Mouse (Mus musculus): ENCODE data around the gene Baz2b.
A peak's percentile ranks its signal among the peaks of the same experiment; 100 is the strongest.

Gene Baz2b

GRCm38 (mm10) chr2:60132269-60133042, 77.2 kb downstream of the Baz2b start:
- no peak for DNase-seq (ENCODE audit: low read depth)

DNA sequence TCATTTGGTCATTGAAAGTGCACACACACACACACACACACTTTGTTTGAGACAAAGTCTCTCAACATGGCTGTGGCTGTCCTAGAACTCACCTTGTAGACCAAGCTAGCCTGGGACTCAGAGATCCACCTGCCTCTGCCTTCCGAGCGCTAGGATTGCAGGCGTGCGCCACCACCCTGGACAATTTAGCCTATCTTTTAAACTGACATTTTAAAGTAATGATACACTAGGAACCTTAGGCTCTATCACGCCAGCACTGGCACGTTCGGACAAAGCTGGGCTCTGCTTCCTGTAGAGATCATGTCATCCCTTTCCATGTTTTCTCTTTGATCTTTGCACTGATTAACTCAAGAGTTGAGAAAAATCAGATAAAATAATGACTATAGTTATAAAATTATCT, 81.0 kb downstream of the Baz2b start:
- DNase-seq (ENCODE audit: low read depth): no peak

DNA sequence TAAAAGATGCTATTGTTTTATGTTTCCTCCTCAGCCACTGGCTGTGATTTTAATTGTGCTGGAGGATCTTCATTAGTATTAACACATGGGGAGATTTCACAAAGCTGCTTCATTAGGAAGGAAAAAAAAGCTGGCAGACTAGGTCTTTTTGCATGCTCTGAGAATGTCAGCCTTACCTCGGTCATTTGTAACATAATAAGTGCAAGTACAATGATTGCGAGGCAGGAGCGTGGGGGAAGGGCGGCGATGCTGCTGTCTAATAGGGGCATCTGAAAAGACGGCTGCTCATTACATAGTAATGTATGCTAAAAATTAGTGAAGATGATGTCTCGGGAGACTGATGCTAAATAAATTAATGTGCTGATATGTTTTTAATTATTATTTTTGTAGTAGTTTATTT, 82.8 kb downstream of the Baz2b start:
- peak; percentile 15 for DNase-seq (ENCODE audit: low read depth)

DNA sequence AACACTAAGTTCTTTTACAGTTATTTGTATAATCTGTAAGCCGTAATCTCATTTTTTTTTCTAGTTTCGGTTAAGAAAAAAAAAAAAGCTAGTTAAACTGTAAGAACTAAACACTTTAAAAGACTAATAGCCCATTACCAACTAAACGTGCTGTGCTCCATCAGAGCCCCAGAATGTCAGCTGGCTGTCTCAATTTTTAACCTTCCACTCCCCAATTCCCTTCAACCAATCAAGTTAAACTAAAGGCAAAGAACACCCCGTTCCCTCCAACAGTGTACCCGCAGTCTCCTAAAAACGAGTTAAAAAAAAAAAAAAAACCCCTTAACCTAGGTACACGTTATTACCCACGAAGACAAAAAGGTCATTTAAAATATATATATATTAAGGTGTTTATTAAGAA, 83.3 kb downstream of the Baz2b start:
- DNase-seq (ENCODE audit: low read depth): peak; percentile 42

GRCm38 (mm10) chr2:60125049-60126004, 84.3 kb downstream of the Baz2b start:
- peak; percentile 71 for DNase-seq (ENCODE audit: low read depth)

GRCm38 (mm10) chr2:60124648-60125048, 85.0 kb downstream of the Baz2b start:
- peak; percentile 52 for DNase-seq (ENCODE audit: low read depth)

- no peak for DNase-seq (ENCODE audit: low read depth)
These were observed 85.6 kb downstream of the Baz2b start for GRCm38 (mm10) chr2:60123911-60124647.

DNA sequence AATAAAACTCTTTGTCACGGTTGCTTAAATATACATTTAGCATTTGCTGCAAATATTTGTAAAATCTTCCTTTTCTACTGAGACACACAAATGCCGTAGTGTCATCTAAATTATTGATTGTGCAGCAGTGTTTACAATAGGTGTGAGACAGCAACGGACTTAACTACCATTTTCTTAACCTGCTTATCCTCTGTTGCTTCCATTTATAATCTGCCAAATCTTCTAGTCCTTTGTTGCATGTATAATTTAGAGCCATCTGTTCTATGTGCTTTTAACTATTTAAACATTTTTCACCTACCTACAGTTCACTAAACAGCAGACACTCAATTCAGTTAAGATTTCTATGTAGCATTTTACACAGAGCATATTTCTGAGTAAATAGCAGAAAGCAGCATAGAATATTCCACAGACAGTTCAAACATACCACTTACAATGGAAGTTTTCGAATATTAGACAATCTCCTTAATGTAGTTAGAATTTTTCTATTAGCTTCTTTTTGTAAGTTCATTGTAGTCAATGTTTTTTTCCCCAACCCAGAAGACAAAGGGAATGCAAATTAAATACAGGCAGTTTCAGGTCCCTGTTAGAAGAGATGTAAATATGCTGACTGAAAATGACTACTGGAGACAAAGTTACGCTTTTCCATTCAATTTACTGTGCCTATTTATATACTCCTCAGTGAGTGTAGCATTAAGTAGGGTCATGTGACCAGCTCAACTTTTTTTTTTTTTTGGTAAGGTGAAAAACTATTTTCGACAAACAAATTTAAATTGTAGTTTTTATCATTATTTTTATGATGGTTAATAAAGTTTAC, 86.4 kb downstream of the Baz2b start:
- peak; percentile 26 for DNase-seq (ENCODE audit: low read depth)

DNA sequence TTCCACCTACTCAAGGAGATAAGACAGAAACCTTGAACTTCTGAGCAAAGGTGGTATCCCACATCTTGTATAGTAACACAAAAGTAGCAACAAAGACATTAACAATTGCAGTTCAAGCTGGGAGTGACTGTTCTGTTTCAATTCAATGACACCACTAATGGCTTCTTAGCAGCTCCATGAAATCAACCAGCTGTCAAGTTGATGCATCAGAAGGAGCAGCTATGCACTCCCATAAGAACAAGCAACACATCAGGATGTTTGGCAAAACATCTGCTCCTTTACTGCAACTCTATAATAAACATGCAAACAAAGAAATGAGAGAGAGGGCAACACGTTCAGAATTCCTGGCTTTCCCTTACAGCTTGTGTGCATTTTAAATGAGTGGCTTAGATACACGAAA, 87.5 kb downstream of the Baz2b start:
- DNase-seq (ENCODE audit: low read depth): peak; percentile 22

GRCm38 (mm10) chr2:60120681-60121080, 89.0 kb downstream of the Baz2b start:
- DNase-seq (ENCODE audit: low read depth): no peak

GRCm38 (mm10) chr2:60118684-60119558, 90.7 kb downstream of the Baz2b start:
- no peak for DNase-seq (ENCODE audit: low read depth)

- DNase-seq (ENCODE audit: low read depth): no peak
These were observed 91.8 kb downstream of the Baz2b start for GRCm38 (mm10) chr2:60117867-60118266.

DNA sequence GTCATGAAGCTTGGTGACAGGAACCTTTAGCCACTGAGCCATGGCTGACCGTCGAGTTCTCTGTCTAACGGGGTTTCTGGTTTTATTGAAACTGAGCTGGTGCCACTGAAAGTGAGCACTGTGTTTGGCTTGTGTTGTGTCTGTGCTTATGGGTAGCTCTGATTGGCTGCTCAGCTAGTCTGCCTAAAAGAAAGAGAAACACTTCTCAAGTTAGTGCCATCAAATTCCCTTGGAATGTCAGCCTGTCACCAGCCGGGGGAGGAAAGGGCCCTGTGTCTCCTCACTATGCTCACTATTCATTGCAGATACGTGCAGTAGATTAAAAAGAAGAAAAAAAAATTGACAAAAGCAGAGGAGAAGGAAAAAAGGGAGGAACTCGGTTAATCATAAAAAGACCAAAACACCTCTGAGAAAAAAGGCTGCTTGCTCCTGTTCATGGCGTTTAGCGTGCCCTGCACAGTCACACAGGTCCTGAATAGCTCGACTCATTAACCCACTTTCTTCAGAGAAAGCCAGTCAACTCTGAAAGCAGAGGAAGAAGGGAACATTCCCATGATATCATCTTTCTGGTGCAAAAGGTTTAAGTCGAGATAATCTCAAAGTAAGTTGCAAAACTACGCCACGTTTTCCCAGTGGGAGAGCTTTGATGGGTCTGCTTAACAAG, 93.6 kb downstream of the Baz2b start:
- no peak for DNase-seq (ENCODE audit: low read depth)

- no peak for DNase-seq (ENCODE audit: low read depth)
These were observed 94.7 kb downstream of the Baz2b start for GRCm38 (mm10) chr2:60114901-60115300.

DNA sequence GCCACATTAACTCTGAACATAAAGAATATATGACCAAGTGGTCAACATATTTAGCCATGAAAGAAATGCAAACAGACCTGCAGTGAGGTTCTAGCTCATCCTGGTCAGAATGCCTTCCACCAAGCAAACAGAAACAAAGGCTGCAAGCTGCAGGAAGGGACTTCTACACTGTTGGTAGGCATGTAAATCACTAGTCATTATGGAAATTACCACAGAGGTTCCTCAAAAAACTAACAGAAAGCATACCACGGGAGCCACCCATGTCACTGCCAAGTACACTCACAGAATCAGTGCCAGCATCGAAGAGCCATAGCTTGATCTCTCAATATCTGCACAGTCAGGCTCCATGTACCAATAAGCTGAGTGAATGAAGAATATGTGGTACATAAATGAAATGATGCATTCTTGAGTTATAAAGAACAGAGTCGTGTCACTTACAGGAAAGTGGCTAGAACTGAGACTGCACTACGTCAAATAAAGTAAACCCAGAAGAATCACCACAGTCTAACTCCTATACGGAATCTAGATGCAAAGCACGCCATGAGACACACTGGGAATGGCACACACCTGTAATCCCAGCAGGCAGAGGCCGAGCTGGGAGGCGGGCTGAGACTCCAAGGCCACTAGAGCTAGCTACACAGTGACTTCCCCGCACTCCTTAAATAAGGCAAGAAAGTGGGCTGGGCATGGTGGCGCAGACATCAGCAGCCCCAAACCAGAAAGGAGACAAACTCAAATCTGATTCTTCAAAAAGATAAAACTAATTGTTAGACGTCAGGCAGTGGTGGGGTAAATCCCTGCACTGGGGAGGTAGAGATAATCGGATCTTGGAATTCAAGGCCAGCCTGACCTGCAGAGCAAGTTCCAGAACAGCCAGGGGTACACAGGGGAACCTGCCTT, 95.7 kb downstream of the Baz2b start:
- no peak for DNase-seq (ENCODE audit: low read depth)

GRCm38 (mm10) chr2:60112116-60112515, 97.5 kb downstream of the Baz2b start:
- no peak for DNase-seq (ENCODE audit: low read depth)

GRCm38 (mm10) chr2:60109001-60109400, 100.6 kb downstream of the Baz2b start:
- no peak for DNase-seq (ENCODE audit: low read depth)

- DNase-seq (ENCODE audit: low read depth): no peak
These were observed 113.0 kb downstream of the Baz2b start for GRCm38 (mm10) chr2:60096625-60097024.

DNA sequence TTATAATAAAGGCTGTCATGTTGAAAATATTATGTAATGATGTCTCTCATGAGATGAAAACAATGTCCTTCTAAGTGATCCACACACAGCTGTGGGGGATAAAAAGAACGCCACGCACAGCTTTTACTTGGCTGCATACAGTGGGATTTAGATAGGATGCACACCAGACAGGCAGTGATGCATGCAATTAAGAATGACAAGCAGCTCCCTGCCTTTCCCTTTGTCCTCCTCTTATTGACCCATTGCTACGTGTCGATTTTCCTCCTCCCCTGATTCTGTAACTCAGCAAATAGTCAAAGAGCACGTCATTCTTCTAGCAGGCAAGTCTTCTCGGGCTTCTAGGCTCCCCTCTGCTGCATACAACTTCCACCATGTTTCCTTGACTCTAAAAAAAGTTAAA, 119.4 kb downstream of the Baz2b start:
- no peak for DNase-seq (ENCODE audit: low read depth)
